Mouse (Mus musculus): ENCODE measurements around the gene Clock. TPM values are rescaled to one million over a fixed set of nuclear protein-coding genes. Genes with fewer than 3 reads are reported as not detected.

Gene Clock
- polyA plus RNA-seq, 1 experiment from 2014 or later, result 19.4 TPM

DNA sequence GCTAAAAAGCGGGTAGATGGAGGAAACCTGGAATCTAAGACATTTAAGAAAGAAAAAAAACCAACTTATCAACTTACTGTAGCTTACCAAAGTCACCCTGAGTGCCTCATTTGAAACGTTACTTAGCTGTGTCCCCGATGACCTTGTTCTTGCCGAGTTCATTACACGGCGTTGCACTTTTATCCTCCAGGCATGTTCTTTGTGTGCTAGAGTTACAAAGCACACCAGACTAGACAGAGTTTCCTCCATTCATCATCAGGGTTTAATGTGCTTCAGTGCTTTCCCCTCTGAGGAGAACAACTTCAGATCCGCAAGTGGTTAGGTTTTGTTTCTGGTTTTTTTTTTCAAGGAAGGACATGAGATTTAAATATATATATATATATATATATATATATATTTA is 139.8 kb downstream of the Clock start:
- Histone ChIP-seq H3K4me3 (ENCODE audit: low read depth, low read length) (no peak overlapping the region), H3K36me3 (ENCODE audit: control insufficient read depth, insufficient read depth, low read length) (no peaks in the 10 kb centered on the region), H3K27ac (ENCODE audit: low read depth) (no peak overlapping the region), H3K4me1 (replicated peaks; ENCODE audit: control insufficient read depth, insufficient read depth, low read length) (no peaks in the 10 kb centered on the region), H3K9me3 (ENCODE audit: control insufficient read depth, low read length) (no peaks in the 10 kb centered on the region), H3K27me3 (replicated peaks; ENCODE audit: control insufficient read depth, insufficient read depth, low read length) (no peaks in the 10 kb centered on the region), H3K9ac (ENCODE audit: low read length) (no peak overlapping the region), H3K4me2 (ENCODE audit: low read length) (no peak overlapping the region)
- ATAC-seq (replicated peaks; ENCODE audit: low FRiP score, low TSS enrichment, low read depth) (no peak), DNase-seq (ENCODE audit: low spot score) (no peak)
- 72% methylated on average over 7 of the region's 7 CpGs for WGBS

DNA sequence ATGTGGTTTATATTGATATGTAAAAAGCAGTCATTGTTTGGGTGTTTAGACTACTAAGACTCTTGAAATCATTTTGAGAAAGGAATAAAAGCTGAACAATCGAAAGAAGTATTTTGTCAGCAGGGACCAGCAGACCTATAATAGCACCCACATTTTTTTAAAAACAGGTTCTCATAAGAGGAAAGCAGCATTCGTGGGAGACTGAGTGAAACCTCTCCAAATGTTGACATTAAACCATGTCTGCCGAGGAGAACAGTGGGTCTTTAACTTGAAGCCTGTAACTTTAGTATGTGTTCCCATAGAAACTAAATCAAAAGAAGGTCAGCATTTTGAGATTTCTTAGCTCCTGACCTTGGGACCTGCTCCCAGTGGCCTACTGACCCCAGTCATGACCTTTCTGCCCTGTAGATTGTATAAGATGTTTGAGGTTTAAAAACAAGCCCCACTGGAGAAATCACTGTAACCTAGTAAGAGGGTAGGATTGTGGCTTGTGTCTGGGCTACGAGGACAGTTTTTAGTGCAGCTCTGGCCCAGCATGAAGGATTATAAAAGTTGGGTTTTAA is 140.7 kb downstream of the Clock start:
- Histone ChIP-seq H3K9me3 (ENCODE audit: control insufficient read depth, low read length) (no peaks in the 10 kb centered on the region), H3K27ac (ENCODE audit: low read depth) (no peak overlapping the region), H3K4me2 (ENCODE audit: low read length) (no peak overlapping the region), H3K4me3 (ENCODE audit: low read depth, low read length) (no peak overlapping the region), H3K36me3 (ENCODE audit: control insufficient read depth, insufficient read depth, low read length) (no peaks in the 10 kb centered on the region), H3K9ac (ENCODE audit: low read length) (no peak overlapping the region), H3K27me3 (replicated peaks; ENCODE audit: control insufficient read depth, insufficient read depth, low read length) (no peaks in the 10 kb centered on the region), H3K4me1 (replicated peaks; ENCODE audit: control insufficient read depth, insufficient read depth, low read length) (no peaks in the 10 kb centered on the region)
- 55% methylated on average over 4 of the region's 4 CpGs for WGBS
- no peak for DNase-seq (ENCODE audit: low spot score)
- no peak for ATAC-seq (replicated peaks; ENCODE audit: low FRiP score, low TSS enrichment, low read depth)

DNA sequence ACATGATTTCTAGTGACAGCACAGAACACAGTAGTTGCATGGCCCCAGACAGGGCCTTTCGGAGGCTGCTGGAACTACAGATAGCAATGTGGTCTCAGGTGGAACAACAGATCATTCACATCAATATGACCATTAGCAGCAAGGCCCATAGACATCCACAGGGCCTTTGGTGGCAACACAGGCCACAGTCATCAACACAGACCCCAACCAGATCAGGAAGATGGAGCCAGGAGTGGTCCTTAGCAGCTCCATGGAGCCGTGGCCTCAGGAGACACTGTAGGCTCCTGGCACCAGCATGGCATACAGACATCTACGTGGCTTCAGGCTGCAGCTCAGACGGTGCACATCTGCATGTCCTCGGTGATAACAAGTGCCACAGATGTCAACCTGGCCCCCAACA is 141.7 kb downstream of the Clock start:
- Histone ChIP-seq H3K4me1 (replicated peaks; ENCODE audit: control insufficient read depth, insufficient read depth, low read length) (no peaks in the 10 kb centered on the region), H3K27ac (ENCODE audit: low read depth) (no peak overlapping the region), H3K27me3 (replicated peaks; ENCODE audit: control insufficient read depth, insufficient read depth, low read length) (no peaks in the 10 kb centered on the region), H3K9ac (ENCODE audit: low read length) (no peak overlapping the region), H3K9me3 (ENCODE audit: control insufficient read depth, low read length) (no peaks in the 10 kb centered on the region), H3K4me3 (ENCODE audit: low read depth, low read length) (no peak overlapping the region), H3K4me2 (ENCODE audit: low read length) (no peak overlapping the region), H3K36me3 (ENCODE audit: control insufficient read depth, insufficient read depth, low read length) (no peaks in the 10 kb centered on the region)
- no peak for ATAC-seq (replicated peaks; ENCODE audit: low FRiP score, low TSS enrichment, low read depth)
- 87% methylated on average over 5 of the region's 5 CpGs for WGBS
- no peak for DNase-seq (ENCODE audit: low spot score)

DNA sequence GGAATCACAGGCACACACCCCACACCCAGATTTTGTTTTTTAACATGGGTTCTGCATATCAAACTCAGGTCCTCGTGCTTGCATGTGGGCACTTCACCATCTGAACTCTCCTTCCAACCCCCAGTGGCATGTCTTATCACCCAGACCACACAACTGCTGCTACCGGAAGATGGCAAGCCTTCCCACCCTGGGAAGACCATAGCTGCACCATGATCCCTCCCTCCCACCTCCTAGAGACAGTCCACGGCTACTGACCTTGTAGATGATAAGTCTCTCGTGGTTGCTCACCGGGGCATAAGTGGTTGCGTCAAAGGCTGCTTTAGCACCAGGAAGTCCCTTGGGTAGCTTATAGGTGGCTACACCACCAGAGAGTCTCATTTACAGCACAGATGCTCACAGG is 143.1 kb downstream of the Clock start:
- no peak for DNase-seq (ENCODE audit: low spot score)

DNA sequence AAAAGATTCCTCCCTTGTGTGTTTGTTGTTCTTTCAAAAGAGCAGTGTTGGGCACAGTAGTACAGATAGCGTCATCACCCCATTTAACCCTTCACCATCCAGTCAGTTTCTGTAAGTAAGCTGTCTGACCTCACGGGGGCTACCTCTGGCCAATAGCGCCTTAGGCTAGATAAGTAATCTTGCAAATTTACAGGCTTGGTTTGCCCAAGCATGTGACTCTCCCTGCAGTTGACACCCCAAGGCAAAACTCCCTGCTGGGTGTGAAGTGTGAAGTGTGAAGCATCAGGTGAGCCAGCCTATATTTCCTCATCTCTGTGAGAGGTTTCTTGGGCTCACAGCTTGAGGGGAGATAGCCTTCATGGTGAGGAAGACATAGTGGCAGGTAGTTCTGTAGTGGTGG is 144.5 kb downstream of the Clock start:
- ATAC-seq (replicated peaks; ENCODE audit: low FRiP score, low TSS enrichment, low read depth) (no peak), DNase-seq (ENCODE audit: low spot score) (no peak)
- Histone ChIP-seq H3K27me3 (replicated peaks; ENCODE audit: control insufficient read depth, insufficient read depth, low read length) (no peaks in the 10 kb centered on the region), H3K4me2 (ENCODE audit: low read length) (no peak overlapping the region), H3K27ac (ENCODE audit: low read depth) (no peak overlapping the region), H3K4me1 (replicated peaks; ENCODE audit: control insufficient read depth, insufficient read depth, low read length) (no peaks in the 10 kb centered on the region), H3K9ac (ENCODE audit: low read length) (no peak overlapping the region), H3K36me3 (ENCODE audit: control insufficient read depth, insufficient read depth, low read length) (peaks cover 15% of the 10 kb centered on the region), H3K9me3 (ENCODE audit: control insufficient read depth, low read length) (no peaks in the 10 kb centered on the region), H3K4me3 (ENCODE audit: low read depth, low read length) (no peak overlapping the region)
- WGBS, result 53% methylated on average over 3 of the region's 3 CpGs

More for the DNA sequence above, 143.1 kb downstream of the Clock start:
- no peaks in the 10 kb centered on the region for H3K27me3 ChIP-seq (replicated peaks; ENCODE audit: control insufficient read depth, insufficient read depth, low read length)
- H3K9me3 ChIP-seq (ENCODE audit: control insufficient read depth, low read length), result no peaks in the 10 kb centered on the region
- peaks cover 4% of the 10 kb centered on the region for H3K36me3 ChIP-seq (ENCODE audit: control insufficient read depth, insufficient read depth, low read length)
- 88% methylated on average over 6 of the region's 6 CpGs for WGBS
- no peak for ATAC-seq (replicated peaks; ENCODE audit: low FRiP score, low TSS enrichment, low read depth)
- no peak overlapping the region for H3K4me2 ChIP-seq (ENCODE audit: low read length)
- H3K27ac ChIP-seq (ENCODE audit: low read depth), result no peak overlapping the region
- no peak overlapping the region for H3K9ac ChIP-seq (ENCODE audit: low read length)
- no peak overlapping the region for H3K4me3 ChIP-seq (ENCODE audit: low read depth, low read length)
- H3K4me1 ChIP-seq (replicated peaks; ENCODE audit: control insufficient read depth, insufficient read depth, low read length), result no peaks in the 10 kb centered on the region

Other genes with a start within 250 kb of the Clock start
- 30.7 and 31.2 TPM in 2 replicates for gene Srd5a3, start 164.5 kb downstream of the Clock start, polyA plus RNA-seq (2014; fragmentation: Nextera tagmentation; extraction: Ambion mirVana)
- 107 and 110 TPM in 2 replicates for gene Tmem165, start 120.9 kb downstream of the Clock start, polyA plus RNA-seq (2014; fragmentation: Nextera tagmentation; extraction: Ambion mirVana)
- not detected in 2 replicates for gene Pdcl2, start 26.4 kb upstream of the Clock start, polyA plus RNA-seq (2014; fragmentation: Nextera tagmentation; extraction: Ambion mirVana)
- gene Nmu, start 59.0 kb upstream of the Clock start, polyA plus RNA-seq (2014; fragmentation: Nextera tagmentation; extraction: Ambion mirVana), result 0.30 TPM in 1 of 2 replicates, not detected in the other
- gene Gm7271, start 179.2 kb upstream of the Clock start, polyA plus RNA-seq (2014; fragmentation: Nextera tagmentation; extraction: Ambion mirVana), result not detected in 2 replicates
- 39.2 and 41.9 TPM in 2 replicates for gene Exoc1, start 224.5 kb upstream of the Clock start, polyA plus RNA-seq (2014; fragmentation: Nextera tagmentation; extraction: Ambion mirVana)